Mouse (Mus musculus) right cerebral cortex, postnatal 14 days (tissue): ENCODE data around the gene Tcte1.
A peak's percentile ranks its signal among the peaks of the same experiment; 100 is the strongest.

ENCODE experiments used
- DNase-seq: peaks from one replicate; pipeline ENCODE4 v3.0.0; 2022

The Tcte1 gene

GRCm38 (mm10) chr17:45523263-45523662 is at the start of gene Tcte1:
Gene Tcte1 (plus strand): TSS chr17:45523434.
- DNase-seq, result no peak

GRCm38 (mm10) chr17:45473667-45474066 is 49.6 kb upstream of the Tcte1 start:
- no peak for DNase-seq

DNA sequence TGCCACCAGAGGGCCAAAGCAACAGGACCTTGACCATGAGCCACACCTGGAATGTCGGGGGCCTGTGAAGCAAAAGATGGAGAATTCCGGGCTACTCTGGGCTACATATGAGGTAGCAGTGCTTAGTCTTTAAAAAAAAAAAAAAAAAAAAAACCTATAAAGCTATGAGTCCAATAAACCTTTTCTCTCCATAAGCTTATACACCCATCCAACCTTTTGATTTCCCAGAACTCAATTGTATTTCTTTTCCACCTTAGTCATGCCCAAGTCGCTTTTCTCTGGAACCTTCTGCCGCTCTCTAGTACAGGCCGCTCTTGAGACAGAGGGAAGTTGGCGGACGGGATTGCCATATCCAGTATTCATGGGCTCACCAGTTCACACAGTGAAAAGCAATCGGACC is 49.1 kb upstream of the Tcte1 start:
- no peak for DNase-seq

DNA sequence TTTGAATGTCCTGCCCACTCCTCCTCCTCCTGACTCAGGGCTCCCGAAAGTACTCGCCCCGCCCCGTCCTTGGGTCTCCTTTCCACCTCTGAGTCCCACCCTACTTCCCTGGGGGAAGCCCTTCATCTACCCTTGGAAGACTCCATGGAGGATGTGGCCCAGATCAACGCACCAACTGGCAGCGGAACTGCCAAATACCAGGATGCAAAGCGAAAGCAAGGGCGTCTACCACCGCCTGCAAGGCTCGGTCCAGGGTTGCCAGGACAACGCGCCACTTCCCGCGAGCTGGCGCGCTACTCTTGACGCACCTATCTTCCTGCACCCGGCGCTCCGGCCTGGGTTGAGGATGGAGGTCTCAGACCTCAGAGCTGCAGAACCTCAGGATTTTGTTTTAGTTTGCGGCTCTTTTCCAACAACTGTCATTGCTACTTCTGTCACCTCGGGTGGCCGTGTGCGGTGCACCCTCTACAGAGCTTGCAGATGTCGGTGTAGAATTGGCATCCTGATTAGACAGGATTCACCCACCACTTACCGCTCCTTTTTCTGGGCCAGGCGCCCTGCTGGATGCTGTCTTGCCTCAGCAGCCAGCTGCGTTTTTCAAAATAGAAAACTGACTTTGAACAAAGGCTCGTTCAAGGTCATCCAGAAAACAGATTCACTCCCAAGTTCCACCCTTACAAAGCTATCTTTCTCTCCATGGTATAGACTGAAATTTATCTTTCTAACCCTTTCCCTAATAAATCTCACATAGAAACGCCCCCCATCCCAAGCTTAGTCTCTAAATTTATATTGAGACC is 48.4 kb upstream of the Tcte1 start, which contains the start of gene Spats1:
Gene Spats1 (minus strand): TSS at position 747 of the 797 bp plus-strand sequence.
- DNase-seq, result peak; percentile 85

- DNase-seq, result peak; percentile 85
Observed at GRCm38 (mm10) chr17:45478234-45478825, 44.9 kb upstream of the Tcte1 start.

DNA sequence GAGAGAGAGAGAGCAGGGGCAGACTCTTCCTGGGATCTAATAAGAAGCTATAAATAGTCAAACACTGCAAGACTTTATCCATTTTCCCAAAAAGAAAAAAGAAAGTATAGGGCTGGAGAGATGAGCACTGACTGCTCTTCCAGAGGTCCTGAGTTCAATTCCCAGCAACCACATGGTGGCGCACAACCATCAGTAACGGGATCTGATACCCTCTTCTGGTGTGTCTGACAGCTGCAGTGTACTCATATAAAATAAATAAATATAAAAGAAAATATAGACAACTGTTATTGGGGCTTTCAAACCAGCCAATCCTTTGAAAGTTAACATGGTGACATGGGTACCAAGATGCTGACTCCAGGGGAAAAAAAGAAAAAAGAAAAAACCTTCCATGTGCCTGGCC is 42.8 kb upstream of the Tcte1 start:
- no peak for DNase-seq

GRCm38 (mm10) chr17:45485581-45485980 is 37.7 kb upstream of the Tcte1 start:
- no peak for DNase-seq

- no peak for DNase-seq
Observed at GRCm38 (mm10) chr17:45487216-45487615, 36.0 kb upstream of the Tcte1 start.

- no peak for DNase-seq
Observed at GRCm38 (mm10) chr17:45488321-45489254, 34.6 kb upstream of the Tcte1 start.

DNA sequence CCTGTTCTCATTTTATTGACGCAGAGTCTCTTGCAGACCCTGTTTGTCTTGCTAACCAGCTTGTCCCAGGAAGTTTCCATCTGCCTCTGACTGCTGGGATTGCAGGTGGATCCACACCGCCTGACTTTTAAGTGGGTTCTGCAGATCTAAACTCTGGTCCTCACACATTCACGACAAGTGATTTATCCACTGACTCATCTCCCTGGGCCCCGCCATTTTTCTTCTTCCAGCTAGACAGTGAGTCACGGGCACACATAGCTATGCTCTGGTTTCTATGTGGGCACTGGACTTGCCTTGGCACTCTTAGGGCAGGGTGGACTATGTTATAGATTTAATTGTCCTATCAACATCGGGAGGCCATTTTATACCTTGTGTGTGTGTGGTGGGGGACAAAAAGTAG is 33.5 kb upstream of the Tcte1 start:
- no peak for DNase-seq

GRCm38 (mm10) chr17:45490532-45491154 is 32.6 kb upstream of the Tcte1 start:
- no peak for DNase-seq

- no peak for DNase-seq
Observed at GRCm38 (mm10) chr17:45495398-45495797, 27.8 kb upstream of the Tcte1 start.

DNA sequence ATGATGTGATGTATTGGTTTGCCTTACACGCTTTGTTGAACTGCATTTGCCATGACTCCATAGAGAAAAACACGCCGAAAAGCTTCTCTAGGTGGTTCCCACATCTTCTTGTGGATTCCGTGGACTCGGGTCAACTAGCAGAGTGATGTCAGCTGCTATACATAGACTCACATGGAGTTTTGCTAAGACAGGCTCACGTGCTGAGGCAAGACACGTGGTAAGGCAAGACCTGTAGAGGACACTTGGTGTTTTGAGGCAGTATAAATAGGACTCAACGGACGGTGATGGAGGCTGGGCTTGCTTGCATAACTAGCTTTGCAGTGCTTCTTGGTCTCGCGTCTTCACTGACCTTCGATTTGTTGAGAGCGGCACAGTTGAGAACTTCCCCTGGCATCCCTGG is 24.8 kb upstream of the Tcte1 start:
- DNase-seq, result no peak

GRCm38 (mm10) chr17:45499516-45499915 is 23.7 kb upstream of the Tcte1 start:
- DNase-seq, result no peak

DNA sequence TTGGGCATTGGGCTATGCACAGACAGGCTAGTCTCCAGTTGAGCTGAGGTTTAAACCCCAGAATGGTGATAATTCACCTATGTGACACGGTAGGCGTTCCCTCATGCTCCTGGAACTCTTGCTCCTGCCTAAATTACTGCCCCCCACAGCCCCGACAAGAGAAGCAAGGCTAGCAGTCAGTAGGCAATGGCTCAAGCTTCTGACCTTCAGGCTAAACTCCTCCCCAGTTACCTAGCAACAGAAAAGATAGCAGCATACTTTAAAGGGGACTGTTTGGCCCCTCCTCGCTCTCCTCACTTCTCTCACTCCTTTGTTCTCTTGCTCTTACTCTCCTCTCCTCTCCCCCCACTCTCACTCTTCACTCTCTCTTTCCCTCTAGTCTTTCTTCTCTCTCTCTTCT is 22.3 kb upstream of the Tcte1 start:
- no peak for DNase-seq

- DNase-seq, result no peak
Observed at GRCm38 (mm10) chr17:45502324-45502723, 20.9 kb upstream of the Tcte1 start.

GRCm38 (mm10) chr17:45503301-45503973 is 19.8 kb upstream of the Tcte1 start:
- DNase-seq, result no peak

- DNase-seq, result no peak
Observed at GRCm38 (mm10) chr17:45505941-45506465, 17.2 kb upstream of the Tcte1 start.

GRCm38 (mm10) chr17:45506700-45507189 is 16.5 kb upstream of the Tcte1 start, which contains the start of gene Aars2:
Gene Aars2 (plus strand): TSS chr17:45506841.
- DNase-seq, result peak; percentile 98

GRCm38 (mm10) chr17:45510871-45511270 is 12.4 kb upstream of the Tcte1 start:
- no peak for DNase-seq

GRCm38 (mm10) chr17:45511757-45512156 is 11.5 kb upstream of the Tcte1 start:
- DNase-seq, result no peak
